Mouse (Mus musculus): ENCODE results near the gene Gstcd. TPM values are rescaled to one million over a fixed set of nuclear protein-coding genes. Genes with fewer than 3 reads are reported as not detected.

Gene Gstcd
- total and polyA plus RNA-seq, 3 experiments: 33.3 to 67.2 (median 44.6) TPM

GRCm38 (mm10) chr3:132966255-132966654, 125.6 kb downstream of the Gstcd start:
- DNase-seq (ENCODE audit: extremely low read depth): no peak
- Histone ChIP-seq H3K4me1 (ENCODE audit: control insufficient read depth in 1 of 2, insufficient read depth in 2 of 2) (peaks cover 0 to 2% of the 10 kb centered on the region in 2 experiments; a peak in 1 of 4 replicates), H3K79me2 (replicated peaks; ENCODE audit: control insufficient read depth, extremely low read depth, insufficient read depth, poor library complexity, severe bottlenecking) (no peaks in the 10 kb centered on the region), H3K4me3 (replicated peaks in 1 of 3; ENCODE audit: low read depth in 2 of 3, low read length in 2 of 3, poor library complexity in 1 of 3) (no peak overlapping the region), H3K9me3 (replicated peaks; ENCODE audit: low read length) (no peaks in the 10 kb centered on the region), H3K27me3 (replicated peaks) (no peaks in the 10 kb centered on the region), H3K36me3 (replicated peaks in 1 of 2; ENCODE audit: control insufficient read depth in 1 of 2, insufficient read depth in 1 of 2, low read length in 1 of 2) (no peaks in the 10 kb centered on the region), H3K9ac (ENCODE audit: insufficient read depth, low read depth) (no peak overlapping the region), H3K27ac (ENCODE audit: insufficient read depth, low read depth) (no peak overlapping the region), H3K4me2 (ENCODE audit: insufficient read depth, low read depth, poor library complexity, severe bottlenecking) (no peak overlapping the region)
- dilution Hi-C loops (cut with MboI; ENCODE audit: extremely low pct_ligation_motif_present, extremely low pct_unique_long_range_greater_than_20kb, low sequenced_read_pairs): no loop called here
- in situ Hi-C loops (cut with MboI; ENCODE audit: low pct_ligation_motif_present, low pct_unique_long_range_greater_than_20kb, low sequenced_read_pairs): no loop called here
- TF ChIP-seq GABPA (IDR thresholded peaks at IDR 0.05; ENCODE audit: insufficient replicate concordance, low read depth, low read length): no peak

- no peak overlapping the region for H3K9ac ChIP-seq (ENCODE audit: insufficient read depth, low read depth)
Observed at GRCm38 (mm10) chr3:132964715-132965507, 126.9 kb downstream of the Gstcd start.

GRCm38 (mm10) chr3:132962631-132963361, 129.0 kb downstream of the Gstcd start:
- Histone ChIP-seq H3K4me3 (replicated peaks in 1 of 3; ENCODE audit: low read depth in 2 of 3, low read length in 2 of 3, poor library complexity in 1 of 3) (no peak overlapping the region), H3K4me2 (ENCODE audit: insufficient read depth, low read depth, poor library complexity, severe bottlenecking) (no peak overlapping the region), H3K36me3 (replicated peaks in 1 of 2; ENCODE audit: control insufficient read depth in 1 of 2, insufficient read depth in 1 of 2, low read length in 1 of 2) (no peaks in the 10 kb centered on the region), H3K27ac (ENCODE audit: insufficient read depth, low read depth) (no peak overlapping the region), H3K4me1 (ENCODE audit: control insufficient read depth in 1 of 2, insufficient read depth in 2 of 2) (no peaks in the 10 kb centered on the region), H3K9ac (ENCODE audit: insufficient read depth, low read depth) (no peak overlapping the region), H3K27me3 (replicated peaks) (no peaks in the 10 kb centered on the region), H3K79me2 (replicated peaks; ENCODE audit: control insufficient read depth, extremely low read depth, insufficient read depth, poor library complexity, severe bottlenecking) (no peaks in the 10 kb centered on the region), H3K9me3 (replicated peaks; ENCODE audit: low read length) (no peaks in the 10 kb centered on the region)
- dilution Hi-C loops (cut with MboI; ENCODE audit: extremely low pct_ligation_motif_present, extremely low pct_unique_long_range_greater_than_20kb, low sequenced_read_pairs) (no loop called here), in situ Hi-C loops (cut with MboI; ENCODE audit: low pct_ligation_motif_present, low pct_unique_long_range_greater_than_20kb, low sequenced_read_pairs) (no loop called here)
- TF ChIP-seq IRF4 (IDR thresholded peaks at IDR 0.05; ENCODE audit: low read depth, low read length) (no peak), CTCF (conservative IDR thresholded peaks at IDR 0.05 in 1 of 2, IDR thresholded peaks at IDR 0.05 in 1 of 2; ENCODE audit: low read depth in 2 of 2, low read length in 2 of 2) (no peak), RCOR1 (conservative IDR thresholded peaks at IDR 0.05; ENCODE audit: low read depth, low read length) (no peak), UBTF (IDR thresholded peaks at IDR 0.05; ENCODE audit: low read depth, low read length) (no peak), MAZ (IDR thresholded peaks at IDR 0.05; ENCODE audit: low read depth, low read length) (no peak), POLR2AphosphoS2 (IDR thresholded peaks at IDR 0.05; ENCODE audit: low read depth, low read length) (no peak), MXI1 (IDR thresholded peaks at IDR 0.05; ENCODE audit: low read depth, low read length) (no peak), MAFK (IDR thresholded peaks at IDR 0.05; ENCODE audit: insufficient replicate concordance, low read length) (no peak), KAT2A (IDR thresholded peaks at IDR 0.05; ENCODE audit: insufficient replicate concordance, low read length) (no peak), MAX (IDR thresholded peaks at IDR 0.05; ENCODE audit: low read length) (no peak), NELFE (IDR thresholded peaks at IDR 0.05; ENCODE audit: low read depth, low read length) (no peak), ETS1 (conservative IDR thresholded peaks at IDR 0.05; ENCODE audit: low read depth, low read length) (no peak), SMC3 (IDR thresholded peaks at IDR 0.05; ENCODE audit: low read depth, low read length) (no peak), ELF1 (IDR thresholded peaks at IDR 0.05; ENCODE audit: low read depth, low read length) (no peak), TBP (conservative IDR thresholded peaks at IDR 0.05; ENCODE audit: low read depth, low read length) (no peak), MEF2A (IDR thresholded peaks at IDR 0.05; ENCODE audit: borderline replicate concordance, low read depth, low read length) (no peak), NRF1 (IDR thresholded peaks at IDR 0.05; ENCODE audit: low read depth, low read length) (no peak), SIN3A (IDR thresholded peaks at IDR 0.05; ENCODE audit: low read length) (no peak)
- DNase-seq (ENCODE audit: extremely low read depth): no peak

More at GRCm38 (mm10) chr3:132964715-132965507, 126.9 kb downstream of the Gstcd start:
- Histone ChIP-seq H3K79me2 (replicated peaks; ENCODE audit: control insufficient read depth, extremely low read depth, insufficient read depth, poor library complexity, severe bottlenecking) (no peaks in the 10 kb centered on the region), H3K4me3 (replicated peaks in 1 of 3; ENCODE audit: low read depth in 2 of 3, low read length in 2 of 3, poor library complexity in 1 of 3) (no peak overlapping the region), H3K9me3 (replicated peaks; ENCODE audit: low read length) (no peaks in the 10 kb centered on the region), H3K4me1 (ENCODE audit: control insufficient read depth in 1 of 2, insufficient read depth in 2 of 2) (no peaks in the 10 kb centered on the region), H3K27ac (ENCODE audit: insufficient read depth, low read depth) (no peak overlapping the region), H3K4me2 (ENCODE audit: insufficient read depth, low read depth, poor library complexity, severe bottlenecking) (no peak overlapping the region), H3K36me3 (replicated peaks in 1 of 2; ENCODE audit: control insufficient read depth in 1 of 2, insufficient read depth in 1 of 2, low read length in 1 of 2) (no peaks in the 10 kb centered on the region), H3K27me3 (replicated peaks) (no peaks in the 10 kb centered on the region)
- in situ Hi-C loops (cut with MboI; ENCODE audit: low pct_ligation_motif_present, low pct_unique_long_range_greater_than_20kb, low sequenced_read_pairs): no loop called here
- TF ChIP-seq RAD21 (IDR thresholded peaks at IDR 0.05; ENCODE audit: low read depth, low read length) (no peak), GABPA (IDR thresholded peaks at IDR 0.05; ENCODE audit: insufficient replicate concordance, low read depth, low read length) (no peak), TCF12 (IDR thresholded peaks at IDR 0.05; ENCODE audit: low read depth, low read length) (no peak), MAZ (IDR thresholded peaks at IDR 0.05; ENCODE audit: low read depth, low read length) (no peak), ELF1 (IDR thresholded peaks at IDR 0.05; ENCODE audit: low read depth, low read length) (no peak)
- no peak for DNase-seq (ENCODE audit: extremely low read depth)
- dilution Hi-C loops (cut with MboI; ENCODE audit: extremely low pct_ligation_motif_present, extremely low pct_unique_long_range_greater_than_20kb, low sequenced_read_pairs): no loop called here
